In genomic region chr9:98018687-98019086, GRCm38 (mm10) we compare ENCODE assay signal across 15 mouse cellular contexts. TPM values are rescaled to one million over a fixed set of nuclear protein-coding genes. Genes with fewer than 3 reads are reported as not detected.
A peak's percentile ranks its signal among the peaks of the same experiment; 100 is the strongest.
DNase-seq lines count a peak whose midpoint lies in the region; ATAC-seq and TF ChIP-seq lines count a peak whose summit lies in the region.
"Had no signal": no experiment of that assay in that cellular context is flagged by ENCODE, and none has a peak within 500 bp of the region (broad histone marks: within the 10 kb centered on the region; RNA-seq: fewer than 3 reads in every experiment).

No protein-coding gene starts in this region.

- ATAC-seq in hindbrain, embryonic 12.5 days (ENCODE audit: low FRiP score), result no peak
- ATAC-seq: intestine, embryonic 16.5 days; liver, postnatal 0 days had no signal

- H3K36me3 ChIP-seq in hindbrain, embryonic 12.5 days, result no peaks in the 10 kb centered on the region
- H3K36me3 ChIP-seq: G1E; hindbrain, embryonic 15.5 days; kidney, embryonic 15.5 days had no signal

- 0 out of 2 replicates have a peak, but pooled peaks cover 2% of the 10 kb centered on the region for H3K4me1 ChIP-seq in hindbrain, embryonic 12.5 days
- H3K4me1 ChIP-seq: hindbrain, embryonic 15.5 days; kidney, embryonic 15.5 days had no signal

- H3K27ac ChIP-seq in layer of hippocampus, adult 2 months, result peak overlapping the region; percentile 78
- no peak overlapping the region for H3K27ac ChIP-seq in hindbrain, embryonic 12.5 days
- H3K27ac ChIP-seq: hindbrain, embryonic 15.5 days; kidney, embryonic 15.5 days had no signal

- H3K4me2 ChIP-seq in hindbrain, embryonic 12.5 days (replicated peaks), result no peak overlapping the region
- H3K4me2 ChIP-seq: hindbrain, embryonic 15.5 days; kidney, embryonic 15.5 days had no signal

- no peak overlapping the region for H3K9ac ChIP-seq in hindbrain, embryonic 12.5 days
- H3K9ac ChIP-seq: hindbrain, embryonic 15.5 days; kidney, embryonic 15.5 days; liver, postnatal 0 days had no signal

- no peaks in the 10 kb centered on the region for H3K27me3 ChIP-seq in hindbrain, embryonic 12.5 days
- H3K27me3 ChIP-seq: hindbrain, embryonic 15.5 days; kidney, embryonic 15.5 days had no signal

- no peaks in the 10 kb centered on the region for H3K9me3 ChIP-seq in hindbrain, embryonic 12.5 days (replicated peaks)
- H3K9me3 ChIP-seq: hindbrain, embryonic 15.5 days; kidney, embryonic 15.5 days had no signal

- no peak for TF ChIP-seq CTCF in layer of hippocampus, adult 2 months (conservative IDR thresholded peaks at IDR 0.05)

- 90% methylated on average over 5 of the region's 5 CpGs for WGBS in hindbrain, embryonic 12.5 days

- no peak overlapping the region for H3K4me3 ChIP-seq in layer of hippocampus, adult 2 months
- H3K4me3 ChIP-seq in hindbrain, embryonic 12.5 days, result no peak overlapping the region
- H3K4me3 ChIP-seq: hindbrain, embryonic 15.5 days; kidney, embryonic 15.5 days had no signal

- peak; percentile 35 to 40 for DNase-seq in layer of hippocampus, adult 2 months (ENCODE audit: low spot score in 2 of 2)
- DNase-seq in layer of hippocampus, postnatal 25 days (ENCODE audit: extremely low spot score in 1 of 2, low spot score in 1 of 2), result no peak
- peak; percentile 65 to 71 for DNase-seq in layer of hippocampus, adult 8-10 months (ENCODE audit: low spot score in 2 of 2)
- peak; percentile 21 to 75 for DNase-seq in left cerebral cortex, adult 8-10 months (ENCODE audit: low spot score in 2 of 2)
- peak; percentile 47 to 83 for DNase-seq in right cerebral cortex, postnatal 36 days (ENCODE audit: low spot score in 2 of 2)
- DNase-seq in c-Kit-positive CD71-positive TER-119-positive erythroid progenitor cells, embryonic 14.5 days (ENCODE audit: low spot score), result no peak
- DNase-seq: cerebellum, postnatal 14 days; liver; liver, postnatal 0 days; lung, postnatal 14 days had no signal

RNA-seq across cellular contexts. Expression of gene Clstn2, which starts 14.3 kb away (rescaled TPM):
- total RNA-seq in layer of hippocampus, adult 2 months (2021), result 100 to 1,000 TPM; 148 to 162 TPM
- total RNA-seq in layer of hippocampus, postnatal 25 days (2021), result 100 to 1,000 TPM; 138 to 161 TPM
- 100 to 1,000 TPM; 126 to 148 (median 138) TPM for total RNA-seq in layer of hippocampus, adult 8-10 months (2022)
- 10 to 100 TPM; 66.8 to 74.5 (median 71.9) TPM for total RNA-seq in left cerebral cortex, adult 8-10 months (2022)
- 4.3 and 6.1 TPM in 2 replicates for polyA plus RNA-seq in hindbrain, embryonic 12.5 days (2016; fragmentation: Nextera tagmentation; extraction: Ambion mirVana)
- polyA plus RNA-seq: G1E had no signal

Comparison
In these comparisons a context has a peak if more than half of its experiments do, and no peak if none do; other contexts are left out.
1. DNase-seq: peak in layer of hippocampus, adult 2 months (2 of 2), layer of hippocampus, adult 8-10 months (2 of 2), left cerebral cortex, adult 8-10 months (2 of 2) and right cerebral cortex, postnatal 36 days (2 of 2); none in layer of hippocampus, postnatal 25 days (0 of 2) and c-Kit-positive CD71-positive TER-119-positive erythroid progenitor cells, embryonic 14.5 days (single experiment).